In the genomic region with DNA sequence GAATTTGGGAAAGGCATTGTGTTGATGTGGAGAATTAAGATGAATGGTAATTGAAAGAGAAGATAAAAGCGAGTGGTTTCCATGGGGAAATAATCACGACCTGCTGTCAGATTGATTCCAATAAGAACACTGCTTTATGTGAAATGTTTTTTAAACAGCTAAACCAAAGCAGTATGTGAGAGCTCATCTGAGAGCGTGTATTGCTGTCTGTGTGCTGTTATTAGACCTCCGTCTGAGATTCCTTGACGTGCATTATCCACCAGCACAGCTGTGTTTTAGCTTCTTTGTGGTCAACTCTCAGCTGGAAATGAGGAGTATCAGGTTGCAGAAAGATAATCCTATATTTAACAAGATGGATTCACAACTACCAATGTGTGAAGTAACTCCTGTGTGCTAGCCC, we compare ENCODE assay signal across 17 mouse cellular contexts. TPM values are rescaled to one million over a fixed set of nuclear protein-coding genes. Genes with fewer than 3 reads are reported as not detected.
DNase-seq lines count a peak whose midpoint lies in the region; ATAC-seq lines count a peak whose summit lies in the region.
"Had no signal": no experiment of that assay in that cellular context is flagged by ENCODE, and none has a peak within 500 bp of the region (broad histone marks: within the 10 kb centered on the region; RNA-seq: fewer than 3 reads in every experiment).

No protein-coding gene starts in this region.

- no peak overlapping the region for H3K9ac ChIP-seq in intestine, embryonic 14.5 days (ENCODE audit: low read length)
- H3K9ac ChIP-seq in intestine, embryonic 15.5 days, result no peak overlapping the region
- H3K9ac ChIP-seq in embryonic facial prominence, embryonic 11.5 days (replicated peaks; ENCODE audit: low read length), result no peak overlapping the region
- H3K9ac ChIP-seq in hindbrain, embryonic 15.5 days, result no peak overlapping the region
- H3K9ac ChIP-seq in midbrain, embryonic 16.5 days (ENCODE audit: low read depth, low read length), result no peak overlapping the region
- H3K9ac ChIP-seq: limb, embryonic 15.5 days; lung, embryonic 14.5 days had no signal

- H3K36me3 ChIP-seq in intestine, embryonic 14.5 days (ENCODE audit: control insufficient read depth, insufficient read depth, low read length), result no peaks in the 10 kb centered on the region
- no peaks in the 10 kb centered on the region for H3K36me3 ChIP-seq in intestine, embryonic 15.5 days
- no peaks in the 10 kb centered on the region for H3K36me3 ChIP-seq in embryonic facial prominence, embryonic 11.5 days (replicated peaks; ENCODE audit: control insufficient read depth, insufficient read depth, low read depth, low read length)
- no peaks in the 10 kb centered on the region for H3K36me3 ChIP-seq in hindbrain, embryonic 15.5 days
- no peaks in the 10 kb centered on the region for H3K36me3 ChIP-seq in midbrain, embryonic 16.5 days (ENCODE audit: control insufficient read depth, insufficient read depth, low read length)
- H3K36me3 ChIP-seq: limb, embryonic 15.5 days had no signal

- no peaks in the 10 kb centered on the region for H3K9me3 ChIP-seq in intestine, embryonic 14.5 days (ENCODE audit: control insufficient read depth, low read length)
- H3K9me3 ChIP-seq in intestine, embryonic 15.5 days, result no peaks in the 10 kb centered on the region
- H3K9me3 ChIP-seq in embryonic facial prominence, embryonic 11.5 days (replicated peaks; ENCODE audit: control insufficient read depth, low read length), result no peaks in the 10 kb centered on the region
- no peaks in the 10 kb centered on the region for H3K9me3 ChIP-seq in hindbrain, embryonic 15.5 days
- no peaks in the 10 kb centered on the region for H3K9me3 ChIP-seq in midbrain, embryonic 16.5 days (replicated peaks; ENCODE audit: control insufficient read depth, low read length, poor library complexity, severe bottlenecking)
- H3K9me3 ChIP-seq: limb, embryonic 15.5 days; megakaryocyte, embryonic 14.5 days had no signal

- H3K4me1 ChIP-seq in intestine, embryonic 14.5 days (replicated peaks; ENCODE audit: control insufficient read depth, insufficient read depth, low read length), result peaks cover 21% of the 10 kb centered on the region
- no peaks in the 10 kb centered on the region for H3K4me1 ChIP-seq in intestine, embryonic 15.5 days (replicated peaks)
- no peaks in the 10 kb centered on the region for H3K4me1 ChIP-seq in embryonic facial prominence, embryonic 11.5 days (ENCODE audit: control insufficient read depth, insufficient read depth, low read length)
- H3K4me1 ChIP-seq in hindbrain, embryonic 15.5 days (replicated peaks), result peaks cover 24% of the 10 kb centered on the region
- H3K4me1 ChIP-seq in midbrain, embryonic 16.5 days (ENCODE audit: control insufficient read depth, insufficient read depth, low read length), result peaks cover 12% of the 10 kb centered on the region
- H3K4me1 ChIP-seq: limb, embryonic 15.5 days; megakaryocyte, embryonic 14.5 days had no signal

- 43% methylated on average over 5 of the region's 5 CpGs for WGBS in intestine, embryonic 14.5 days
- 56% methylated on average over 5 of the region's 5 CpGs for WGBS in intestine, embryonic 15.5 days
- 37% methylated on average over 5 of the region's 5 CpGs for WGBS in embryonic facial prominence, embryonic 11.5 days
- 15% methylated on average over 5 of the region's 5 CpGs for WGBS in hindbrain, embryonic 15.5 days
- WGBS in midbrain, embryonic 16.5 days, result 10% methylated on average over 5 of the region's 5 CpGs

- peak; percentile 21 for DNase-seq in intestine, embryonic 14.5 days (ENCODE audit: low spot score)
- DNase-seq in embryonic facial prominence, embryonic 11.5 days (ENCODE audit: low spot score), result peak; percentile 22
- DNase-seq in lung, postnatal 14 days, result no peak
- DNase-seq in thymus, postnatal 14 days, result no peak
- no peak for DNase-seq in kidney, adult 18-20 months
- DNase-seq: cerebellum, adult 11 months; heart, postnatal 14 days; kidney, adult 2 months; kidney, postnatal 36 days; lung, embryonic 14.5 days; right cerebral cortex, postnatal 14 days; thymus, adult 18-20 months had no signal

- no peak for ATAC-seq in intestine, embryonic 14.5 days (replicated peaks; ENCODE audit: low FRiP score, low TSS enrichment, low read depth)
- ATAC-seq in intestine, embryonic 15.5 days, result no peak
- ATAC-seq in embryonic facial prominence, embryonic 11.5 days (replicated peaks; ENCODE audit: insufficient number of reproducible peaks, low FRiP score, low TSS enrichment, low read depth), result no peak
- no peak for ATAC-seq in hindbrain, embryonic 15.5 days (ENCODE audit: low FRiP score, low read depth)
- peak; percentile 52; the same call in 1 of the 2 replicates for ATAC-seq in midbrain, embryonic 16.5 days

- no peak overlapping the region for H3K4me2 ChIP-seq in intestine, embryonic 14.5 days (ENCODE audit: low read length)
- no peak overlapping the region for H3K4me2 ChIP-seq in intestine, embryonic 15.5 days (replicated peaks)
- H3K4me2 ChIP-seq in embryonic facial prominence, embryonic 11.5 days (ENCODE audit: low read depth, low read length), result no peak overlapping the region
- no peak overlapping the region for H3K4me2 ChIP-seq in hindbrain, embryonic 15.5 days
- no peak overlapping the region for H3K4me2 ChIP-seq in midbrain, embryonic 16.5 days (ENCODE audit: low read length)
- H3K4me2 ChIP-seq: limb, embryonic 15.5 days; lung, embryonic 14.5 days had no signal

- H3K27me3 ChIP-seq in intestine, embryonic 14.5 days (replicated peaks; ENCODE audit: control insufficient read depth, insufficient read depth, low read length), result no peaks in the 10 kb centered on the region
- no peaks in the 10 kb centered on the region for H3K27me3 ChIP-seq in intestine, embryonic 15.5 days (replicated peaks)
- no peaks in the 10 kb centered on the region for H3K27me3 ChIP-seq in embryonic facial prominence, embryonic 11.5 days (ENCODE audit: control insufficient read depth, insufficient read depth, low read length)
- no peaks in the 10 kb centered on the region for H3K27me3 ChIP-seq in hindbrain, embryonic 15.5 days
- no peaks in the 10 kb centered on the region for H3K27me3 ChIP-seq in midbrain, embryonic 16.5 days (ENCODE audit: control insufficient read depth, insufficient read depth, low read depth, low read length)
- H3K27me3 ChIP-seq: limb, embryonic 15.5 days had no signal

- no peak overlapping the region for H3K4me3 ChIP-seq in intestine, embryonic 14.5 days (ENCODE audit: low read depth, low read length)
- no peak overlapping the region for H3K4me3 ChIP-seq in intestine, embryonic 15.5 days (replicated peaks)
- H3K4me3 ChIP-seq in embryonic facial prominence, embryonic 11.5 days (ENCODE audit: low read depth, low read length), result no peak overlapping the region
- H3K4me3 ChIP-seq in hindbrain, embryonic 15.5 days, result no peak overlapping the region
- no peak overlapping the region for H3K4me3 ChIP-seq in midbrain, embryonic 16.5 days (ENCODE audit: low read depth, low read length)
- H3K4me3 ChIP-seq: limb, embryonic 15.5 days; megakaryocyte, embryonic 14.5 days had no signal

- no peak overlapping the region for H3K27ac ChIP-seq in intestine, embryonic 14.5 days (ENCODE audit: low read depth)
- no peak overlapping the region for H3K27ac ChIP-seq in intestine, embryonic 15.5 days
- no peak overlapping the region for H3K27ac ChIP-seq in embryonic facial prominence, embryonic 11.5 days (replicated peaks; ENCODE audit: low read depth, low read length)
- H3K27ac ChIP-seq in hindbrain, embryonic 15.5 days (replicated peaks), result 0 out of 2 replicates have a peak overlapping the region, but pooled peaks have one; percentile 34
- H3K27ac ChIP-seq in midbrain, embryonic 16.5 days (ENCODE audit: low read length), result peak overlapping the region; percentile 66
- H3K27ac ChIP-seq: limb, embryonic 15.5 days had no signal

RNA-seq across cellular contexts. Expression of a gene that starts 43.9 kb away (rescaled TPM):
- 4.2 and 4.5 TPM in 2 replicates for polyA plus RNA-seq in intestine, embryonic 14.5 days (2014; fragmentation: Nextera tagmentation; extraction: Ambion mirVana)
- 4.2 and 4.3 TPM in 2 replicates for polyA plus RNA-seq in intestine, embryonic 15.5 days (2015; fragmentation: Nextera tagmentation; extraction: Ambion mirVana)
- 0.81 and 0.98 TPM in 2 replicates for polyA plus RNA-seq in embryonic facial prominence, embryonic 11.5 days (2014; fragmentation: Nextera tagmentation; extraction: Ambion mirVana)
- 0.51 and 0.60 TPM in 2 replicates for polyA plus RNA-seq in hindbrain, embryonic 15.5 days (2015; fragmentation: Nextera tagmentation; extraction: Ambion mirVana)
- polyA plus RNA-seq in midbrain, embryonic 16.5 days (2015; fragmentation: Nextera tagmentation; extraction: Ambion mirVana), result 0.72 and 0.78 TPM in 2 replicates

Comparison
In these comparisons a context has a peak if more than half of its experiments do, and no peak if none do; other contexts are left out.
1. DNase-seq: peak in intestine, embryonic 14.5 days (single experiment) and embryonic facial prominence, embryonic 11.5 days (single experiment); none in lung, postnatal 14 days (single experiment), thymus, postnatal 14 days (single experiment) and kidney, adult 18-20 months (single experiment).
2. H3K27ac ChIP-seq: peak in hindbrain, embryonic 15.5 days (single experiment) and midbrain, embryonic 16.5 days (single experiment); none in intestine, embryonic 14.5 days (single experiment), intestine, embryonic 15.5 days (single experiment) and embryonic facial prominence, embryonic 11.5 days (single experiment).